9 mouse cellular contexts compared by ENCODE assay signal in genomic region chr13:97892089-97892884, GRCm38 (mm10).
DNase-seq lines count a peak whose midpoint lies in the region; ATAC-seq lines count a peak whose summit lies in the region.
"Had no signal": no experiment of that assay in that cellular context is flagged by ENCODE, and none has a peak within 500 bp of the region (broad histone marks: within the 10 kb centered on the region; RNA-seq: fewer than 3 reads in every experiment).

No protein-coding gene starts in this region.

- H3K4me1 ChIP-seq in forebrain, embryonic 11.5 days (replicated peaks; ENCODE audit: control insufficient read depth, insufficient read depth, low read length), result peaks cover 26% of the 10 kb centered on the region
- H3K4me1 ChIP-seq in neural tube, embryonic 15.5 days, result peaks cover 27% of the 10 kb centered on the region

- no peaks in the 10 kb centered on the region for H3K36me3 ChIP-seq in forebrain, embryonic 11.5 days (ENCODE audit: control insufficient read depth, insufficient read depth, low read length)
- no peaks in the 10 kb centered on the region for H3K36me3 ChIP-seq in neural tube, embryonic 15.5 days

- WGBS in forebrain, embryonic 11.5 days, result 30% methylated on average over 15 of the region's 15 CpGs
- 25% methylated on average over 15 of the region's 15 CpGs for WGBS in neural tube, embryonic 15.5 days

- intact Hi-C loops in left cerebral cortex, postnatal 4 days (cut with DNase I), result no loop called here

- no peak overlapping the region for H3K4me3 ChIP-seq in forebrain, embryonic 11.5 days (ENCODE audit: low read depth, low read length)
- H3K4me3 ChIP-seq in neural tube, embryonic 15.5 days (replicated peaks), result no peak overlapping the region

- H3K9me3 ChIP-seq in forebrain, embryonic 11.5 days (ENCODE audit: control insufficient read depth, low read length), result no peaks in the 10 kb centered on the region
- no peaks in the 10 kb centered on the region for H3K9me3 ChIP-seq in neural tube, embryonic 15.5 days (replicated peaks)

- no peak overlapping the region for H3K9ac ChIP-seq in forebrain, embryonic 11.5 days (ENCODE audit: low read length)
- H3K9ac ChIP-seq in neural tube, embryonic 15.5 days (replicated peaks), result no peak overlapping the region
- H3K9ac ChIP-seq: liver, embryonic 14.5 days had no signal

- no peaks in the 10 kb centered on the region for H3K27me3 ChIP-seq in forebrain, embryonic 11.5 days (ENCODE audit: control insufficient read depth, insufficient read depth, low read length)
- H3K27me3 ChIP-seq in neural tube, embryonic 15.5 days (replicated peaks), result no peaks in the 10 kb centered on the region

- peak overlapping the region; percentile 31; the same call in 1 of the 2 replicates for H3K4me2 ChIP-seq in forebrain, embryonic 11.5 days (ENCODE audit: low read depth, low read length, severe bottlenecking)
- peak overlapping the region; percentile 19; the same call in 1 of the 2 replicates for H3K4me2 ChIP-seq in neural tube, embryonic 15.5 days

- peak; percentile 92 for ATAC-seq in forebrain, embryonic 11.5 days (replicated peaks; ENCODE audit: low FRiP score)
- peak; percentile 88 for ATAC-seq in neural tube, embryonic 15.5 days (ENCODE audit: low FRiP score)

- peak; percentile 65 for DNase-seq in left cerebral cortex, adult 11 months (ENCODE audit: low spot score)
- DNase-seq in left cerebral cortex, postnatal 4 days, result no peak
- peak; percentile 69 for DNase-seq in forebrain, embryonic 11.5 days (ENCODE audit: low spot score)
- DNase-seq in layer of hippocampus, adult 9-11 months, result peak; percentile 85
- DNase-seq in yolk sac, embryonic 10.5 days (ENCODE audit: low spot score), result no peak
- DNase-seq in adrenal gland, adult 8-10 months, result no peak
- no peak for DNase-seq in Muller cell, postnatal 12 days (ENCODE audit: inconsistent ontology term)

- H3K27ac ChIP-seq in forebrain, embryonic 11.5 days (ENCODE audit: low read depth, low read length), result peak overlapping the region; percentile 84
- peak overlapping the region; percentile 80 for H3K27ac ChIP-seq in neural tube, embryonic 15.5 days (replicated peaks)
- H3K27ac ChIP-seq: liver, embryonic 14.5 days had no signal

Comparison
In these comparisons a context has a peak if more than half of its experiments do, and no peak if none do; other contexts are left out.
1. DNase-seq: peak in left cerebral cortex, adult 11 months (single experiment), forebrain, embryonic 11.5 days (single experiment) and layer of hippocampus, adult 9-11 months (single experiment); none in left cerebral cortex, postnatal 4 days (single experiment), yolk sac, embryonic 10.5 days (single experiment), adrenal gland, adult 8-10 months (single experiment) and Muller cell, postnatal 12 days (single experiment).